Mouse (Mus musculus): ENCODE results near the gene Ankrd13b. TPM values are rescaled to one million over a fixed set of nuclear protein-coding genes. Genes with fewer than 3 reads are reported as not detected.

Gene Ankrd13b
- total RNA-seq, 2 experiments from 2014 or later: 127 to 129 TPM

DNA sequence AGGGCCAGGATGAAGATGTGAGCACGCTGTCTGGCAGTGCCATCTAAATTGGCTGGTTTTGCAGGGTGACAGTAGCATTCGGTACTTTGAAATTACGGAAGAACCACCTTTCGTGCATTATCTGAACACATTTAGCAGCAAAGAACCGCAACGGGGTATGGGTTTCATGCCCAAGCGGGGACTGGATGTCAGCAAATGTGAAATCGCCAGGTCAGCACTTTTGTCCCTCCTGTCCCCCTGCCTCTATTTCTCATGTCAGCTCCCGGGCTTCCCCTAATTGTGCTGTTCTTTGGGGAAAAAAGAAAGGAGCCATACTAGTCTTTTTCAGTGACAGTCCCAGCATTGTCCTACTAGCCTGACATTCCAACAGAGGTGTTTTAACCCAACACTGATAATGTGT is 21.1 kb downstream of the Ankrd13b start:
- no peak for DNase-seq (ENCODE audit: low spot score in 2 of 2)
- intact Hi-C loops (cut with DNase I): no loop called here

DNA sequence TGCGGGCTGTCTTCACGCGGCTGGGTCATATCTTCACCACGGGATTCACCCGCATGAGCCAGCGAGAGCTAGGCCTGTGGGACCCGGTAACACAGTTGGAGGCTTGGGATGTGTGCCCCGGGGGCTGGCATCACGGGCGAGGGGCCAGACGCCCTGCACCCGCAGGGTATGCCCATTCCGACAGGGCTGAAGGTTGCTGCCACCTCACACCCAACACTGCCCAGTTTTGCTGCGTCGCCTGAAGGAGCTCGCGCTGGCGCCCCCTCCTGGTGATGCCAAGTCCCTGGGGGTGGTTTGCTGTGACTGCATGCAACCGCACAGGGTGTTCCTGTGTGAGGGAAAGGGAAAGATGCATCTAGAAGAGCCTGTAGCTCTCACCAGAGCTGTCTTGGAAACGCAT is 21.7 kb downstream of the Ankrd13b start:
- intact Hi-C loops (cut with DNase I): no loop called here
- peak; percentile 82 to 93 for DNase-seq (ENCODE audit: low spot score in 2 of 2)

DNA sequence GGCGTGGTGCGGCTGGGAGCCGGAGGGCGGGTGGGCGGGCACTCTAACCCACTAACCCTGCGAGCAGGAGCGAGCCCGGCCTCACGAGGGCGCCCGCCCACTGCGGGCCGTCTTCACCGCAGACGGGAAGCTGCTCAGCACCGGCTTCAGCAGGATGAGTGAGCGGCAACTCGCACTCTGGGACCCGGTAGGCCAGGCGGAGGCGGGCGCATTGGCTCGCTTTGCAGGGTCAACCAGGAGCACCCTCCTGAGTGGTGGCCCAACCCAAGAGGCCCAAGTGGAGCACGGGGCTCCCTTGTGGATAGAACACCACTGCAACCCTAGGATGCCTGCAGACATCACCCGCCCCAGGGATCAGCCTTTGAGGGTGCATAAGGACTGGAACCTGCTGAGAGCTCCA is 22.3 kb downstream of the Ankrd13b start:
- intact Hi-C loops (cut with DNase I): no loop called here
- peak; percentile 64 to 70 for DNase-seq (ENCODE audit: low spot score in 2 of 2)

DNA sequence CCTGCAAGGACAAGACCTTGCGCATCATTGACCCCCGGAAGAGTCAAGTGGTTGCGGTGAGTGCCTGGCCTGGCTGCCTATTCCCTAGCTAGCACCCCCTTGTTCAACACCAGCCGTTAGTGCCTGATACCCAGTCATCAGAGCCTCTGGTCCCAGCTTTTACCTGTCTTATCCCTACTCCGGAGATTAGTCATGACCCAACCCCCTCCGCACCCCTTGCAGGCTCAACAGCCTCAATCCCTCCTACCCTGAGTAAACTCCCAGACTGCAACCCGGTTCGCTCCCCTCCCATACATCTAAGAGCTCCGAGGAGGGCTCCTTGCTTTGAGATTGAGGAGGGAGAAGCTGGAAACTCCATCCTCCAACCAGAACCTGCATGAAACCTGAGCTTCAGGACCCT is 22.9 kb downstream of the Ankrd13b start:
- intact Hi-C loops (cut with DNase I): no loop called here
- DNase-seq (ENCODE audit: low spot score in 2 of 2): no peak

DNA sequence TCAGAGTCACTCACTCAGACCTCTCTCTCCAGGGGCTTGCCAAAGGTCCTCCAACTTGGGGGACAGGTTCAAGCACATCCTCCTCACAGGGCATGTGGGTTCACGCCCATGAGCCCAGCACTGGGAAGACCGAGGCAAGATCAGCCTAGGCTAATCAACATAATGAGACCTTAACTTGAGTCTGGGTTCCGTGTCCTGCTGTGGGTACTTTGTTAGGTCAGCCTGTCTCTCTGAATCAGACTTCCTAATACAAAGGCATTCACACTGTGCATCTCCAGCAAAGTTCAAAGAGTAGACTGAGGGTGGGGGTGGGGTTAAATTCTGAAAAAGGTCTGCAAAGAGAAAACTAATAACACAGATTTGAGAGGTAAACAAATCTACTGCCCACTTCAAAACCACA is 24.4 kb downstream of the Ankrd13b start:
- intact Hi-C loops (cut with DNase I): no loop called here
- DNase-seq (ENCODE audit: low spot score in 2 of 2): no peak

DNA sequence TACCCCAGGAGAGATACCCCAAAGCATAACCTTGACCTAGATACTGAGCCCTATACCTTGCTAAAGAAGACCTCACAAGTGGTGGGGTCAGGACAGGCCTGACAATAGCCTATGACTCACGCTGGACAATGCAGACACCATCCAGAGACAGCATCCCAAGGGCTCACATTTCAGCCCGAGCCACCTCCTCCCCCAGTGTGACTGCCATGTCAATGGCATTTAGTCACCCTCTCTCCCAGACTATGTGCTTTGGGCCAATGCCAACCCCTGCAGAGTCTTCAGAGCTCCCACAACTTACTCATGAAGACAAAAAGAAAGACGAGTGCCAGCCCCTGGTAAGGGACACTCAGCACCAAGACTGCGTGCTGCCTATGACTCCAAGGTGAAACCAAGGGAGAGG is 24.8 kb downstream of the Ankrd13b start:
- intact Hi-C loops (cut with DNase I): no loop called here
- no peak for DNase-seq (ENCODE audit: low spot score in 2 of 2)

DNA sequence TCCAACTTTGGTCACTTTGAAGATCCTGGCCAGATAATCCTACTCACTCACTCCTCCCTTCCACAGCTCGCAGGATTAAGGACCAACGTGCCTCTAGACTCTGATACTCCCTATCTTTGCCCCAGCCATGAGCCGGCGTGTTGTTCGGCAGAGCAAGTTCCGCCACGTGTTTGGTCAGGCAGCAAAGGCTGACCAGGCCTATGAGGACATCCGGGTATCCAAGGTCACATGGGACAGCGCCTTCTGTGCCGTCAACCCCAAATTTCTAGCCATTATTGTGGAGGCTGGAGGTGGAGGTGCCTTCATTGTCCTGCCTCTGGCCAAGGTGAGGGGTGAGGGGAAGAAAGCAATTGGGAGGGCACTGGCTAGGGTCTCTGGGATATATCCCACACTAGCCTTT is 25.7 kb downstream of the Ankrd13b start:
- DNase-seq (ENCODE audit: low spot score in 2 of 2): no peak
- intact Hi-C loops (cut with DNase I): no loop called here

DNA sequence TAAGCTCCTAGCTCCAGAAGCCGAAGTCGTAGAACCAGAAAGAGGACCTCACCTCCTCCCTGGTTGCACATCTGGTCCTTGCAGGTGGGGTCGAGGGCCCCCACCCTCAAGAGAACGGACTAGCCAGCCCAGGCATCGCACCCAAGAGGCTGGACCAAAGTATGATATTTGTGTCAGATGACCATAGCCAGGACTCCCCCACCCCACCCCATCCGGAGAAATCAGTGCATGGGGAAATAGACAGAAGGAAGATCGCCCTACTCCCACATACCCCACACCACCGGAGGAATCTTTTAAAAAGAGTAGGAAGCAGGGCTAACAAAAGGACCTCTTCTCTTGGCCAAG is 26.4 kb downstream of the Ankrd13b start:
- intact Hi-C loops (cut with DNase I): no loop called here
- DNase-seq (ENCODE audit: low spot score in 2 of 2): no peak

DNA sequence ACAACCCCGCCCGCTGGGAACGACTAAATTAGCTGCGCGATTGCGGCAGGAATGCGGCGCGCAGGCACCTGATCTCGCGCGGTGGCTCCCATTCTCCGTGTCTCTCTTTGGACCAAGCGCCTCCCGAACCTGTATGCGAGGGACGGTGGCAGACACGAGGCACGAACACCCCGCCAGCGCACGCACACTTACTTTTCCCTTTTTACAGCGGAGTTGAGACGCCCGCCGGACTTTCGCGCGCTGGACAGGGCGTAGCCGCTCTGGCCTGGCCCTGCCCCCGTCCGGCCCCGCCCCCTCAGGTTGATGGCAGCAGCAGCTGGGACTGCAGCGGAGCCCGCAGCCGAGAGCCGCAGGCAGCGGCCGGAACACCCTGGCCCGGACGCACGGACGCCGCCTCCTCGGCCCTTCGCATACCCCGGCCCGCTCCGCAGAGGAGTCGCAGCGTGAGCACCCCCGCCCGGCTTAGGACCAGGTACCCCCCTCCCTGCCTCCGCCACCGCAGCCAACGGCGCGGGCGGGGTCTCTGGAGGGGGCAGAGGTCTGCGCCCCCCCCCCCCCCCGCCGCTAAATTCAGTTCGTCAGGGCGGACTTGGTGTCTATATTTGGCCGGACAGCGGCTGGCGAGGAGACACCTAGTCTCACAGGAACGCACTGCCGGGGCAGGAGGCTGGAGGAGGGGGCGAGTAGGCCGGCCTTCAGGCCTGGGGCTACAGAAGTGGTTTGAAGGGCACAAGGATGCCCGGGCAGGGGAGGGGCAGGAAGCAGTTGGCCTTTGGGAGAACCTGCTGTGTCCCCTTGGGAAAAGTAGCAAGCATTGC is 27.0 kb downstream of the Ankrd13b start, which contains the start of gene Coro6:
TSS of gene Coro6 (plus strand) at position 129 of the 818 bp plus-strand sequence.
- intact Hi-C loops (cut with DNase I): no loop called here
- DNase-seq (ENCODE audit: low spot score in 2 of 2): peak in 1 of 2 experiments; percentile 37

DNA sequence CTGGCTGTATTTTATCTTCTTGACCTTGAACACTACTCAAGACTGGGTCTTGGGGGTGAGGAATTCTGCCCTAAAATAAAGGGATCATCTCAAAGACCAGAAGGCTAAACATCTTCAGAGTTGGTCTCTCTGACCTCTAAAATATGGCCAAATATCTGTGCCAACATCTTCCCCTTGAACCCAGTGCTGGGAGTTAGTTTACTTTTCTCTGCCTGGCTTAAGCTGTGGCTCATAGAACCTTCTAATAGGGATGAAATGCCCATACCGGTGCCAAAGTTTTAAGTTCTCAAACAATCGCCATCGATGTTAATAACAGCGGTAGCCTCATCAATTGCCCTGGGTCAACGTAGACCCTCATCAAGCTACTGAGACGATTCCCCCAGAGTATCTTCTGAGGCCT is 27.6 kb downstream of the Ankrd13b start:
- intact Hi-C loops (cut with DNase I): no loop called here

DNA sequence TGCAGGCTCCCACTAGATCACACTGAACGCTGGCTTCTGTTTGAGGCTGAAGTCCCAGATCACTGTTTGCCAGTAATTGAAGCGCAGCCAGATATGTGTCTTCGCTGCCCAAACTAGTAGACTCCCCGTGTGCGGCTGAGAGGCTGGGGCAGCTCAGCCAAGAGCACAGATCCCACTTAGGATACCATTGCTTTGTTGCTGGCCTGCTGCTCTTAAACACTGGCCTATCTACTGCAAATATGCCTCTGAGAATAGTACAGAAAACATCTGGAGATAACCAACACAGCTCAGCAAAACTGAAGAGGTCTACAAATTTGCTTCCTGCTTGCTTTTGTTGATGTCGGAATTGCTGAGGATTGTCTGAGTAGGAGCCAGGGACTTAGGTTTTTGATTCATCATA is 32.6 kb downstream of the Ankrd13b start:
- intact Hi-C loops (cut with DNase I): no loop called here
- no peak for DNase-seq (ENCODE audit: low spot score in 2 of 2)

More for the DNA sequence above, 27.6 kb downstream of the Ankrd13b start:
- no peak for DNase-seq (ENCODE audit: low spot score in 2 of 2)

DNA sequence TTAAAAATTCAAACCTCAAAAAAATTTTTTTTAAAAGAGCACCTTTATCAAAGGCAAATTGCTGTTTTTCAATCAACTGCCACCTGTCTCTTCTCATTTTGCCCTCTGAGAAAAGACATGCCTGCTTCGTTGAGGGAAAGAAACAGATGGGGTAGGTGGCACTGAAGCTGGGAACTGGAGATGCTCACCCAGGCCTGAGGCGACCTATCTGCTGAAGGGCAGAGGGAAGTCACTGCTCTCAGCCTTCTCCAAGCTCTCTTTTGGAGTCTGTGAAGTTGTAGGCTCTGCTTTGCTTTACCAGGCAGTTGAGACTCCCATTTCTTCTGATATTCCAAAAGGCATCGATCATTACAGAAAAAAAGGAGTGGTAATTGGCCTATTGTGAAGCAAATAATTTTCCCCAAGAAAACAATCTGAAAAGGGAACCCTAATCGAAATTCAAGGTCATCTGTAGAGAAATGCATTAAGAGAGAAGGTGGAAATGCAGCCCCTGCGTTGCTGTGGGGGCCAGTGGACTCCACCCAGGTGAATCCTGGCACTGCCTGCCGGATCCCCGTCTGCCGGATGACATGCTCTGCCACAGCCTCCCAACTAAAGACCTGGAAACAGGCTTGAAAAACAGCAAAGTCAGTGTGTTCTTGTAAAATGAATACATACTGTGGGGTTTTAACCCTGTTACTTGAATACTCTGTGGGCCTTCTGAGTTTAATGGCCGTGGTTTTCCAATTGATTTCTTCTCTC is 33.5 kb downstream of the Ankrd13b start:
- no peak for DNase-seq (ENCODE audit: low spot score in 2 of 2)
- intact Hi-C loops (cut with DNase I): no loop called here

DNA sequence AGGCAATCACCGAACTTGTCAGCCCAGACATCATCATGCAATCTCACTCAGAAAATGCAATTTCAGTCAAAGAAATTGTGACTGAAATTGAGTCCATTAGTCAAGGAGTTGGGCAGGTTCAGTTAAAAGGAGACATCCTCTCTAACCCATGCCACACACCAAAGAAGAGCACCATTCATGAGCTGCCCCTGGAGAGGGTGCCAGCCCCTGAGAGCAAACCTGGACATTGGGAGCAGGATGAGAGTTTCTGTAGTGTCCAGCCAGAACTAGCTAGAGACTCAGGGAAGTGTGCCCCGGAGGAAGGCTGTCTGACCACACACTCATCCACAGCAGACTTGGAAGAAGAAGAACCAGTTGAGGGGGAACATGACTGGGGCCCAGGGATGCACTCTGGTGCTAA is 36.1 kb downstream of the Ankrd13b start:
- intact Hi-C loops (cut with DNase I): no loop called here
- no peak for DNase-seq (ENCODE audit: low spot score in 2 of 2)

DNA sequence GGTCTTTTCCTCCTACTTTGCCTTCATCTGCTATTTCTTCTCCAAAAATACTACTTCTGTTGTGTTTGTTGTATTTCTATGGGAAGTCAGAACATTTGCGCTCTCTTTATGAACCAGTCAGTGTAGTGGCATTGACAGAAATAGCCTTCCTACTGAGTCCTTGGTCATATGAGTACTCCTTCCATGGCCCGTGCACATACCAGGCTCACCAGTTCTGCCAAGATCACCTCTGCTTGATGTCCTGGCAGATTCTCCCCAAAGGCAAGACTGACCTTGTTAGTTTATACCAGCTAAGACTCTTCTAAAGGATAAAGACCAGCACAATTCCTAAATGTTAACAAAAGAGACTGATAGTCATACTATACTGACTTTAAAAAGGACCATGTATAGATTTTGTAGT is 37.8 kb downstream of the Ankrd13b start:
- intact Hi-C loops (cut with DNase I): no loop called here
- no peak for DNase-seq (ENCODE audit: low spot score in 2 of 2)

DNA sequence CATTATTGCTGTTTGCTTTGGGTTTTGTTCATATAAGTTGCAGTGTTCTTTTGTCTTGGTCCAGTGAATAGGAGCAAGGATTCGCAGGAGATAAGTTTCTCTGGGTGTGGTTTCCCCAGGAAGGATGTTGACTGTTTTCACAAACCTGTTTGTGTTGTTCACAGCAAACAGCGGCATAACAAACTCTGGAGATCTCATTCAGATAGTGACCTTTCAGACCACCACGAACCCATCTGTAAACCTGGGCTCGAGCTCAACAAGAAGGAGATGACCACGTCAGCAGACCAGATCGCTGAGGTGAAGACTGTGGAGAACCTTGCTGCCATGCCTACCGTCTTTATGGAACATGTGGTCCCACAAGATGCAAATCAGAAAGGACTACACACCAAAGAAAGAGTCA is 40.3 kb downstream of the Ankrd13b start:
- intact Hi-C loops (cut with DNase I): loop anchor here (5.0 kb wide), 1 partner anchor 237 kb away; no protein-coding TSS in a partner anchor
- DNase-seq (ENCODE audit: low spot score in 2 of 2): no peak

DNA sequence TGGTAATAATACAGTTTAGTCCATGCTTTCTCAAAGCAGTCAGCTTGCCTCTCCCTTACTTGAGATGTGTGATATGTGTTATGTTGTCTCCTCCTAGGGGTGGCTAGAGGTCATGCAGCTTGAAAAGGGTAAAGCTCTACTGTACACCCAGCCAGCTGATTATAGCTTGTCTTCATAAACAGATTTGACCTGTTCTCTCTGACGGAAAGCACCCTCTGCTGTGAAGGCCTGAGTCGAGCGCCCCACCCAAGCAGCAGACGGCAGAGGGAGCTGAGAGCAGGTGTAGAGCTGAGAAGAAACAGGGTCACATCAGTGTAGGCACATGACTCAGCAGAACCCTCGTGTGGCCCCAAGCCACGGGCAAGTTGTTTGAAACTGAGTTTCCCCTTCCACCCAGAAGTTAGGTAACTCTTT is 42.8 kb downstream of the Ankrd13b start:
- peak in 1 of 2 experiments; percentile 64 for DNase-seq (ENCODE audit: low spot score in 2 of 2)

DNA sequence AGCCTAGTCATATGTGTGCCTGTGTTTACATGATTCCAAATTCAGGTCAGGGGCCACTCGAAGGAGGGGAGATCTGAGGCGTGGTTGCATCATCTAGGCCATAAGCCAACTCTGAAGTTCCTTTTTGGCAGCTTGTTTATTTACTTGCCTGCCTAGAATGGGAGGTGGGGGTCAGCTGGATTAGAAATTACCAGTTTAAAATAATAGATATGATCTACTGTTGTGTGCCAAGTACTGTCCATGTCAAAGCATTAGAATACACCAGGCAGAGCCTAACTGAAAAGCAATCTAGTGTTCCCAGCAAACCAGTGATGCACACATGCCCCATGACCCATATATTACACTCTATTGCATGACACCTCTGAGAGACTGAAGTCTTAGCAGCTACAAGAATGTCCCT is 44.5 kb downstream of the Ankrd13b start:
- no peak for DNase-seq (ENCODE audit: low spot score in 2 of 2)
- intact Hi-C loops (cut with DNase I): loop anchor here (5.0 kb wide), 2 partner anchors 128 to 233 kb away; no protein-coding TSS in a partner anchor

More for the DNA sequence above, 42.8 kb downstream of the Ankrd13b start:
- intact Hi-C loops (cut with DNase I): loop anchor here (5.0 kb wide), 1 partner anchor 234 kb away; no protein-coding TSS in a partner anchor

DNA sequence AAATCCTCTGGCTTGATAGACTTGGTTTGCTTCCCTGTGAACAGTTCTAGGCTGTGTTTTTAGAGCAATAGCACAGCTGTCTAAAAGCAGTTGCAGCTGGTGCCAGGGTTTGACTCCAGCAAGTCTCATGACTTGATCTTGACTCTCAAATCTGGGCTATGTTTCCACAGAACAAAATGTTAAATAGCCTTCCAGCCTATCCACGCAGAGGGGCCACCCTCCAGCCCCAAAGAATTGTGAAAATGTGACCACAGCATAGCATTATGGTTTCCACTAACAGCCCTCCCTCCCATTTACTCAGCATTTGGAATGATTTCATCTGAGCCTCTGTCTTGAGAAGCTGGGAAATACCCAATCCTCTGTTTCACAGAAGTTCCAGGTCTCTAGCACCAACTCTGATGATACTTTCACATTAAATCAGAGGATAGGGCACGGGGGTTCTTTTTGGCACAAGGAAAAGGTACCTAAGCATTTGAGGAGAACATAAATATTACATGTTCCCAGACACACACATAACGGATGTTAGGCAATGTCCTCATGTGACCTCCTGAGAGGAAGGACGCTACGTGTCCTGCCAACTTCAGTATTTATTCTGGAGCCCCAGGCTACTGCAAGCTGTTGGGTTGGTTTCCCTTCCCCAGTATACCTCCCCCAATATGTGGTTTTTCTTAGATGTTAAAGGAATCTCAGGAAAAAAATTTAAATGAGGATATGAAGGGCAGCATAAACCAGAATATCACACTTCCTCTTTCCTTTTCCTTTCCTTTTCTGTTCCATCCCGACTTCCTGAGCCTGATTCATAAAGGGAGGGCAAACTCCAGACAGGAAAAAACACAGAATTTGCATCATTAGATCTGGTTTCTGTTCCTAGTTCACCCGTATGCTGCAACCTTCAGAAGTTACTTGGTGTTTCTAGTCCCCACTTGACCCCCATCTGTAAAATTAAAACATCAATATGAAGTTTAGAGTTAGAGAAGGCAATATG is 47.0 kb downstream of the Ankrd13b start:
- DNase-seq (ENCODE audit: low spot score in 2 of 2): peak in 1 of 2 experiments; percentile 57
- intact Hi-C loops (cut with DNase I): loop anchor here (5.0 kb wide), 1 partner anchor 125 kb away; no protein-coding TSS in a partner anchor

DNA sequence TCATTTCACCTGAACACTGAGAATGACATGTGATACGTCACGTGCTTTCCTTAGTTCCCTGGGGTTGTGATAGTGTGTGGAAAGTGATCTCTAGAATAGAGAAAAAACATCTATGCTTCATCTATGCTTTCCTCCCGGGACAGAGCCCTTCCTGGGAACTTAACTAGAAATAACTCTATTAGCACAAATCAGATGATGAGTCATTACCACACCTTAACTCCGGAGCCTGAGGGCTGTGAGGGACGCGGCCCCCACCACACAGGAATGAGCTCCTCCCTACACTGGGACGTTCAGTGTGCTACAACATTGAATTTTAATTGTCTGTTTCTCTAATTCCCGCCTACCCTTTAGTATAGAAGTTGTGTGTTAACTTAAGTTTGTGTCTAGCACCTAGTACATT is 48.5 kb downstream of the Ankrd13b start:
- intact Hi-C loops (cut with DNase I): loop anchor here (5.0 kb wide), 1 partner anchor 124 kb away; no protein-coding TSS in a partner anchor
- no peak for DNase-seq (ENCODE audit: low spot score in 2 of 2)
